Mouse (Mus musculus) erythroid progenitor cell, adult 5-6 weeks (primary cell): ENCODE measurements around the gene Slc44a5. TPM values are rescaled to one million over a fixed set of nuclear protein-coding genes. Genes with fewer than 3 reads are reported as not detected.
"Not testable (repeated sequence)": the region's sequence is repeated elsewhere in the genome, so short reads cannot be mapped to it uniquely, and the experiment has no call there.

Experiments used
- ATAC-seq: replicated peaks from 2 replicates; pipeline ENCODE4 v1.8.0; 2016; ENCODE audit warnings: moderate number of reproducible peaks, mild to moderate bottlenecking, moderate TSS enrichment, inconsistent platforms; ENCODE audit not compliant: poor library complexity, low FRiP score, severe bottlenecking
- total RNA-seq, 2 experiments: library from RNA; stranded (forward) in 1 of 2; stranded (reverse) in 1 of 2; fragments of 150-400 nt in 1 of 2; fragments of 186-747, 209-891 nt in 1 of 2; gene quantifications; 2 replicates each; pipeline versions ENCODE4 v1.2.3 to v1.2.4; 2015 to 2017; ENCODE audit warnings: low replicate concordance in 2 of 2

The Slc44a5 gene
- total RNA-seq, 2 experiments from 2014 or later = not detected

- no peak for ATAC-seq
These were observed 229.1 kb downstream of the Slc44a5 start for GRCm38 (mm10) chr3:154202383-154202782.

GRCm38 (mm10) chr3:154208479-154208878 lies 235.2 kb downstream of the Slc44a5 start:
- ATAC-seq = no peak

- ATAC-seq = no peak
These were observed 236.0 kb downstream of the Slc44a5 start for GRCm38 (mm10) chr3:154209201-154209754.

GRCm38 (mm10) chr3:154209776-154210430 lies 236.7 kb downstream of the Slc44a5 start:
- ATAC-seq = no peak

- no peak for ATAC-seq
These were observed 237.3 kb downstream of the Slc44a5 start for GRCm38 (mm10) chr3:154210431-154211055.

DNA sequence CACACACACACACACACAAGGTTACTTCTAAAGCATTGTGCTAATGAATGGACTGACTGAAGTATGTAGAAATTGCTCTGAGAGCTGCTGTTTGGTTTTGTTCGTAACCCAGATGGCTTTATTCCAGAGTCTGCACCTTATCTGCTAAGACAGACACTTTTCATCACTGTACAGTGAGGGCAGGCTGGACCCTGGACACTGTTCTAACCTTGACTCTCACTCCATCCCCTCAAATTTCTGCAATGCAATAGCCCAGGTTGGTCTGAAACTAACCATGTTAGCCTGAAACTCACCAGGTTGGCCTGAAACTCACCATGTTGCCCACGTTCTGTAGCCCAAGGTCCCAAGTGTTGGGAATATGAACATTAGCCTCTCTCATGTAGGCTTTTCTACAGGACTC lies 239.3 kb downstream of the Slc44a5 start:
- 0 out of 2 replicates have a peak, but pooled peaks have one; percentile 34 for ATAC-seq

GRCm38 (mm10) chr3:154215309-154215708 lies 242.1 kb downstream of the Slc44a5 start:
- ATAC-seq = no peak

DNA sequence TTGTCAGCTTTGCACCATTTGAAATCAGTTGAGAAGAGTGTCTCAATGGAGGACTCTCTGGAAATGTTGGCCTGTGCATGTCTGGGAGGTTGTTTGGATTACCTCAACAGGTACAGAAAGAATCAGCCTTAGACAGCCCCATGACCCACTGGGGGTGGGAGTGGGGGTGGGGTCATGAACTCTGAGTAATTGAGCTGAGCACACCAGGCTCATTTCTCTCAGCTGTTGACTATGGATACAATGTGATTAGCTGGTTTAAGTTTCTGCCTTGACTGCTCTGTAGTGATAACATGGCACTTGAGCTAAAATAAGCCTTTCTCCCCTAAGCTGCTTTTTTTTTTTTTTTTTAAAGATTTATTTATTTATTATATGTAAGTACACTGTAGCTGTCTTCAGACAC lies 242.5 kb downstream of the Slc44a5 start:
- no peak for ATAC-seq

- no peak for ATAC-seq
These were observed 248.9 kb downstream of the Slc44a5 start for GRCm38 (mm10) chr3:154222141-154222591.

- no peak for ATAC-seq
These were observed 249.5 kb downstream of the Slc44a5 start for GRCm38 (mm10) chr3:154222688-154223087.

- no peak for ATAC-seq
These were observed 253.0 kb downstream of the Slc44a5 start for GRCm38 (mm10) chr3:154226100-154226752.

DNA sequence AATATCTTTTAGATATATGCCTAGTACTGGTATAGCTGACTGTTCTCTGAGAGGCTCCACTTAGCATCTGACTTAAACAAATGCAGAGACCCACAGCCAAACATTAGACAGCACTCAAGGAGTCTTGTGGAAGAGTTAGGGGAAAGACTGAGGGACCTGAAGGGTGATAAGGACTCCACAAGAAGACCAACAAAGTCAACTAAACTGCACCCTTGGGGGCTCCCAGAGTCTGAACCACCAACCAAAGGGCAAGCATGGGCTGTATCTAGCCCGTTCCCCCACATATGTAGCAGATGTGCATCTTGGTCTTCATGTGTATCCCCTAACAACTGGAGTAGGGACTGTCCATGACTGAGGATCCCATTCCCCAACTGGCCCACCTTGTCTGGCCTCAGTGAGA lies 271.7 kb downstream of the Slc44a5 start:
- ATAC-seq = no peak

- ATAC-seq = no peak
These were observed 278.2 kb downstream of the Slc44a5 start for GRCm38 (mm10) chr3:154251486-154251885.

DNA sequence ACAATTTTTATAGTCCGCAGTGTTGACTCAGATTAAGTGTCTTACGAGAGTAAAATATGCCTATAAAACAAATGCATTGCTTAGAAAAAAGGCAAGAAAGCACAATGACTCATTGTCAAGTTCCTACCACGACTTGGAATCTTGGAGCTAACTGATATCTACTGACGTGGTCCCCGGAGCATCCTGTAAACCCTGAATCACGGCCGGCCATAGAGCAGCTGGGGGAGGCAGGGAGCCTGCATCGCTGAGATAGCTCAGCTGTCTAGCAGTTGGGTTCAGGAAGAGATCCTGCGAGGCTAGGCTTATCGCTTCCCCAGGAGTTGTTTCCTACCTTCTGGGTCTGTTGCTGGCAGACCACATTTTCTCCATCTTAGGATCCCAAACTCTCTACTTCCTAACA lies 279.0 kb downstream of the Slc44a5 start:
- ATAC-seq = no peak

- not testable (repeated sequence) for ATAC-seq
These were observed 281.0 kb downstream of the Slc44a5 start for GRCm38 (mm10) chr3:154254187-154254586.

DNA sequence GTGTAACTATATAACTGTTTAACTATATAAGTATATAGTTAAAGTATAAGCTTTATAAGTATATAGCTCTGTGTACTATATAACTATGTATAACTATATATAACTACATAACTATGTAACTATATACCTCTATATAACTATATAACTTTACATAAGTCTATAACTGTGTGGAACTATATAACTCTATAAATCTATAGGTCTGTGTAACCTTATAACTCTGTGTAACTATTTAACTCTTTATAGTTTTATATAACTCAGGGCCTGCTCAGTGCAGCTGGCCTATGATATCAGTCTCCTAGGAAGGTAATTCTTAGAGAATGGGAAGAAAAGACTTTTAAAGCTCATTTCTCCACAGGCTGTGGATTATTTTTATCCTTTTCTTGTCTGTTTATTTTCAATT lies 284.1 kb downstream of the Slc44a5 start:
- ATAC-seq = no peak

DNA sequence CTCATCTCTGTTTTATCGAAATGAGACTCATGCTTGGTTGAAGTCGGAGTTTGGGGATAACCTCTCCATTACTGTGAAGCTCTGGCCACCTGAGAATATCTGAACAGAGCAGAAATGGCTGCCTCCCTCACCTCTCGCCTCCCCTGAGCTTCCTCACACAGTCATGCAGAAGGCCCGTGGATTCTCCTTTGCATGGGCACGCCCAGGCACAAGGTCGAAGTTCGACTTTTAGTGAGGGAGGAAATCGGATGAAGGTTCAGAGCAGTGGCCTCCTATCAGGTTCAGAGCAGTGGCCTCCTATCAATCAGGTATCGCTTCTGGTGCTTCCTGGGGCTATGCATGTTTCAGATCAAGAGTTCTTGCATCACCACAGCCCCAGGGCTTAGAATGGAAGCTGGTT lies 295.1 kb downstream of the Slc44a5 start:
- no peak for ATAC-seq

DNA sequence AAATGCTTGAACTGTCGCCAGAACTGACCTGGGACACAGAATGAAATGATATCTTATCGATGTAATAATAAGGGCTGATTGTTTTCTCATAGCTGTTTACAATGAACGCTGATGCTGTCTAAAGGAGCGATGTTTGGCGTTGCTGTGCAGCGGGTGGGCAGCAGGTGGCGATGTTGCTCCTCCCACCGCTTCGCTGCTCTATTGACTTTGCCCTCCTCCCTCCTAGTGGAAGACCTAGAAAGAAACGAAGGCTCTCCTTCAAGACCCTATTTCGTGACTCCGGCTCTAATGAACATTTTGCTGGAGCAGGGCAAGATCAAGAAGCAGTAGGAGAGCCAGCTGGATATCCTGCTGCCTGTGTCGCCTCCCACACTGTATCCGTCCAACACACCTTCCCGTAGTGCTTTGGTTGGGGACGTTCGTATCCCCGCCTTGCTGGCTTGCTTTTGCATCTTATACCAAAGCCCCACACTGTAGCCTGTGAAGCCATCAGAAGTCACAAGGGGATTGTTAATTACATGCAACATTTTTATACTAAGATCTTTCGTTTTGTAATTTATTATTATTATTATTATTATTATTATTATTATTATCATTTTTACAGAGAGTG lies 296.6 kb downstream of the Slc44a5 start:
- ATAC-seq = 0 out of 2 replicates have a peak, but pooled peaks have one; percentile 49

GRCm38 (mm10) chr3:154274681-154275080 lies 301.4 kb downstream of the Slc44a5 start:
- ATAC-seq = no peak

DNA sequence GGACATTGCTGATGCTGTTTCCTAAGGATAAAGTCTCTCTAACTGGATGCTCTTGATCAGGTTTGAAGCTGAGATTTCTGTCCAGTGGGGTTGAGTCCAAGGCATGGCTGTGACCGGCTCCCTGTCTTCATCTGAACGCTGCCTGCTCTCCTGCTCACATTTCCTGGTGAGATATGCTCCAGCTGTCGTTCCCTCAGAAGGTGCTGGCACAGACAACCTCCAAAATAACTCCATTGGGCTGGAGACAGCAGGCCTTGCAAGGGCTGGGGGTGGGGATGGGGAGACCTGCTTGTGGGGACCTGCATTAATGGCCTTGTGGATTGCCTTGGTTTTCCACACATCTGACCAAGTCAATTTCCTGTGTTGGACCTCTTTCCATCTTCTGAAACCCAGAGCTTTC lies 311.0 kb downstream of the Slc44a5 start:
- ATAC-seq = no peak
